Mouse (Mus musculus) neural tube, embryonic 15.5 days (tissue): ENCODE data around the gene Ltbp4. TPM values are rescaled to one million over a fixed set of nuclear protein-coding genes. Genes with fewer than 3 reads are reported as not detected.

Experiments used
- ATAC-seq: fragments of 200-750 bp; cut with Nextera tagmentation; 2 replicates; pipeline ENCODE4 v1.8.0; 2017; ENCODE audit warnings: mild to moderate bottlenecking, moderate TSS enrichment, moderate library complexity; ENCODE audit not compliant: low FRiP score
- H3K27ac ChIP-seq: fragments of 300-500 bp; sonication (generic); replicated peaks from 2 replicates; pipeline ENCODE4 v1.5.1; 2015; ENCODE audit warnings: mild to moderate bottlenecking, inconsistent platforms
- H3K27me3 ChIP-seq: fragments of 300-500 bp; sonication (generic); replicated peaks from 2 replicates; pipeline ENCODE4 v1.6.1; 2015; ENCODE audit warnings: inconsistent platforms
- H3K36me3 ChIP-seq: fragments of 300-500 bp; sonication (generic); 2 replicates; pipeline ENCODE4 v1.6.1; 2015; ENCODE audit warnings: inconsistent platforms
- H3K4me1 ChIP-seq: fragments of 300-500 bp; sonication (generic); 2 replicates; pipeline ENCODE4 v1.6.1; 2015; ENCODE audit warnings: inconsistent platforms
- H3K4me2 ChIP-seq: fragments of 300-500 bp; sonication (generic); 2 replicates; pipeline ENCODE4 v1.6.1; 2015; ENCODE audit warnings: inconsistent platforms, mild to moderate bottlenecking, moderate library complexity
- H3K4me3 ChIP-seq: fragments of 300-500 bp; sonication (generic); replicated peaks from 2 replicates; pipeline ENCODE4 v1.5.1; 2015; ENCODE audit warnings: mild to moderate bottlenecking, inconsistent platforms
- H3K9ac ChIP-seq: fragments of 300-500 bp; sonication (generic); replicated peaks from 2 replicates; pipeline ENCODE4 v1.6.1; 2015; ENCODE audit warnings: mild to moderate bottlenecking, inconsistent platforms
- H3K9me3 ChIP-seq: fragments of 300-500 bp; sonication (generic); replicated peaks from 2 replicates; pipeline ENCODE4 v1.6.1; 2016; ENCODE audit warnings: inconsistent platforms
- WGBS: fragments of 180-500 bp; shearing (Covaris S2); methylation state at CpG from one replicate; pipeline ENCODE4 v1.1.7; 2015; ENCODE audit warnings: mixed read lengths; 5-methylcytosine and 5-hydroxymethylcytosine counted together
- polyA plus RNA-seq: library from polyadenylated mRNA; unstranded; fragments of >200 nt; fragmentation: Nextera tagmentation; extraction: Ambion mirVana; gene quantifications from 2 replicates; pipeline ENCODE4 v1.2.1, GENCODE M21; 2015

The Ltbp4 gene
- polyA plus RNA-seq, 1 experiment from 2014 or later, result 10.7 TPM

DNA sequence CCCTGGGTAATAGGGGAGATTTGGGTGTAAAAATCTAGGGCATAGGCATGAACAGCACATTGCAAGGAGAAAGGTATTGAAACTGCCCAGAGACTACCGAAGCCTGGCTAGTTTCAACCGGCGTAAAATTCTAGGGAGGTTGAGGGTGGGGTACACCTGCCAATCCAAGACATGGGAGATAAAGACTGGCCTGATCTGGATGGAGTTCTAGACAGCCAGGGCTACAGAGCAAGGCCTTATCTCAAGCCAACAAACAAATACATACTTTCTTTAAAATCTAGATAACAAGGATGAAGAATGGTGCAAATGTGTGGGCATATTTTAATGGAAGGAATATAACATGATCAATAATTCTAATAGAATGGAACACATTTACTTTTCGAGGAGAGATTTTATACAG is 17.3 kb upstream of the Ltbp4 start:
- Histone ChIP-seq H3K27me3 (peaks cover 32% of the 10 kb centered on the region), H3K4me2 (peak overlapping the region; percentile 80), H3K4me1 (peaks cover 28% of the 10 kb centered on the region), H3K27ac (no peak overlapping the region), H3K36me3 (peaks cover 7% of the 10 kb centered on the region), H3K4me3 (peak overlapping the region; percentile 75), H3K9ac (peak overlapping the region; percentile 66), H3K9me3 (no peaks in the 10 kb centered on the region)
- 52% methylated on average over 4 of the region's 4 CpGs for whole genome bisulfite sequencing
- ATAC-seq, result no peak

DNA sequence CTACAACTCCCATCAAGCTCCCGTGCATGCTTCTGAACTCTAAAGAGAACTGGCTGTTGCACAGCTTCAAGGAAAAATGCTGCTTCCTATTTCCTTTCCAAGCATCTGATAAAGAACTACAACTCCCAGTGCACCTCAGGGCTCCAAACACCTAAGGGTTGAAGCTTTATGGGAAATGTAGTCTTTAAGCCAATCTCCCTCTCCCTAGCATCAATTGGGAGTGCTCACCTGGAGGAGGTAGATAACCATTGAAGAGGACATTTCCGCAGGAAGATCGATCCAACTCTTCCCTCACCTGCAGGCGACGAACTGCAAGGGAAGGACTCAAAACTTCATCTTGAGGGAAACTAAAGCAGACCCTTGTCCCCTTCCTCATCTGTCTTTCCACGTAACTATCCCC is 16.7 kb upstream of the Ltbp4 start:
- peaks cover 28% of the 10 kb centered on the region for H3K4me1 ChIP-seq
- H3K36me3 ChIP-seq, result peaks cover 10% of the 10 kb centered on the region
- H3K9ac ChIP-seq, result no peak overlapping the region
- H3K4me3 ChIP-seq, result peak overlapping the region; percentile 75
- peaks cover 26% of the 10 kb centered on the region for H3K27me3 ChIP-seq
- peak overlapping the region; percentile 80 for H3K4me2 ChIP-seq
- no peaks in the 10 kb centered on the region for H3K9me3 ChIP-seq
- no peak overlapping the region for H3K27ac ChIP-seq
- WGBS, result 26% methylated on average over 6 of the region's 6 CpGs
- peak; percentile 14; the same call in 1 of the 2 replicates for ATAC-seq

DNA sequence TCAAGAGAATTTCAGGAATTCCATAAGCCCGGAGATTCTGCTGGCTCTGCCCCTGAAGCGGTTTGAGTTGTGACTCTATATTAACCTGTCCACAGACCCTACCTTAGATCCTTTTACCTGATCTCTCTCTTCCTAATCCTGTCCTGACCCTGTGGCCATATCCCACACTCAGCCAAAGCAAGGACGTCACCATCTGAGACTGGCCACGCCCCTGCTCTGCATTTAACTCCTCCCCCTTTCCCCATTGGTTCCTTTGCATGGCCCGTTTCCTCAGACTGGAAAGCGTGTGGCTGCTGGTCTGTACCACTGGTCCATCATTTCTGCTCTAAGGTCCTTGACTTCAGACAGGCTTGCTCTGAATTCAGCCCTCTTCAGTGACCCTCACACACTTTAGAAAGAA is 8.0 kb upstream of the Ltbp4 start:
- ATAC-seq, result no peak
- H3K4me3 ChIP-seq, result no peak overlapping the region
- H3K4me2 ChIP-seq, result no peak overlapping the region
- H3K9me3 ChIP-seq, result no peaks in the 10 kb centered on the region
- peaks cover 57% of the 10 kb centered on the region for H3K36me3 ChIP-seq
- H3K27me3 ChIP-seq, result no peaks in the 10 kb centered on the region
- no peak overlapping the region for H3K9ac ChIP-seq
- WGBS, result 26% methylated on average over 6 of the region's 6 CpGs
- H3K4me1 ChIP-seq, result no peaks in the 10 kb centered on the region
- H3K27ac ChIP-seq, result no peak overlapping the region

DNA sequence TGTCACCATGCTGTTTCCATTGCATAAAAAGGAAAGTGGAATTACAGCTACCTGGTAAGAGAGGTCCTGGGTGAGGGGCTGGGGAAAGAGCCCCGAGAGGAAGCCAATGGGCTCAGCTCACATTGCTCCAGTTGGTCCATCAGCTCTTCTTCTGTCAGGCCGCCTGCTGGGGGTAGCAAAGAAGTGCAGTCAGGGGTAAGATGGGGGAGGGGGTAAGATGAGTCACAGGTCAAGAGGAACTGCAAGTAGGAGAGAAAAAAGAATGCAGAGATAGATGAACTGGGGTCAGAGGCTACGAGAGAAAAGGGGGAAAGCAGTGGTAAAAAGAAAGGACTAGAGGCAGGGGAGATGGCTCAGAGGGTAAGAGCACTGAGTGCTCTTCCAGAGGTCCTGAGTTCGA is 5.1 kb upstream of the Ltbp4 start:
- no peak overlapping the region for H3K4me2 ChIP-seq
- H3K36me3 ChIP-seq, result peaks cover 39% of the 10 kb centered on the region
- H3K27me3 ChIP-seq, result peaks cover 10% of the 10 kb centered on the region
- peaks cover 12% of the 10 kb centered on the region for H3K4me1 ChIP-seq
- ATAC-seq, result no peak
- H3K9me3 ChIP-seq, result no peaks in the 10 kb centered on the region
- no peak overlapping the region for H3K27ac ChIP-seq
- H3K9ac ChIP-seq, result no peak overlapping the region
- no peak overlapping the region for H3K4me3 ChIP-seq
- 49% methylated on average over 4 of the region's 4 CpGs for WGBS

DNA sequence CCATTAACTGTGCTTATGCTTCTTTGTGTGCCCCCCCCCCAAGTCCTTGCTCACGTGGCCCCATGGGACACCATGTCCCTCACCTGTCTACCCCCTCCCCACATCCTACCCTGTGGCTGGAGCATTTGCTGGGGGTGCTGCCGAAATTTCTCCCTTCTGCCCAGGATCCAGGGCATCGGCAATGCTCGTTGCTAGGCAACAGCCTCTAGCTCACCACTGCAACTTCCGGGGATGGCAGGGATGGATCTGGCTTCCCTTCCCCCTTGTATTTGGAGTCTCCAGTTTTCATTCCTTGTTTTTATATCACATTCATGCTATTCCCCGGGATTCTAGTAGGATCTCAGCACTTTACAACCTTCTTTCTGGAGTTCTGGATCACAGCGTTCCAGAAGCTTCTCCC is 2.0 kb upstream of the Ltbp4 start:
- Histone ChIP-seq H3K4me2 (peak overlapping the region; percentile 52), H3K27ac (no peak overlapping the region; the same call in 1 of the 2 replicates), H3K27me3 (peaks cover 38% of the 10 kb centered on the region), H3K9ac (peak overlapping the region; percentile 29; the same call in 1 of the 2 replicates), H3K4me3 (peak overlapping the region; percentile 27), H3K9me3 (no peaks in the 10 kb centered on the region), H3K36me3 (peaks cover 18% of the 10 kb centered on the region), H3K4me1 (peaks cover 33% of the 10 kb centered on the region)
- 25% methylated on average over 7 of the region's 7 CpGs for WGBS
- ATAC-seq, result peak; percentile 59; the same call in 1 of the 2 replicates

DNA sequence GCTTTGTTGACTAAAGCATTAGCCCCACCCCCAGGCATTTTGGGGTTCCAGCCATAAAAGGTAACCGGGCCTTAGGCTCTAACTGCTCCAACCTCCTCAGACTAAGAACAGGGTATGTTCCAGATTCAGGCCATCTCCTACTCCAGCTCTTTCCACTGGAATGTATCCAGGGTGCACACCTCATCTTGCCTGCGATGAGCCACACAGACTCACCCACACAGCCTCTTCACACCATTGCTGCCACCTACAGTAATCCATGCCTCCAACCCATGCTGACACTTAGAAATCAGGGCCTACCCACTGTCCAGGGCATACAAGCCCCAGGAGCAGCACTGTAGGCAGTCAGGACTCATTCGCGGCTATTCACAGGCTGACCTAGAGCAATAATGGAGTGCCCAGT is 1.6 kb upstream of the Ltbp4 start:
- Histone ChIP-seq H3K9me3 (no peaks in the 10 kb centered on the region), H3K36me3 (peaks cover 16% of the 10 kb centered on the region), H3K27me3 (peaks cover 42% of the 10 kb centered on the region), H3K4me1 (peaks cover 37% of the 10 kb centered on the region), H3K27ac (no peak overlapping the region; the same call in 1 of the 2 replicates), H3K4me2 (peak overlapping the region; percentile 52), H3K4me3 (peak overlapping the region; percentile 27), H3K9ac (peak overlapping the region; percentile 29; the same call in 1 of the 2 replicates)
- peak; percentile 13; the same call in 1 of the 2 replicates for ATAC-seq
- 57% methylated on average over 4 of the region's 4 CpGs for WGBS

DNA sequence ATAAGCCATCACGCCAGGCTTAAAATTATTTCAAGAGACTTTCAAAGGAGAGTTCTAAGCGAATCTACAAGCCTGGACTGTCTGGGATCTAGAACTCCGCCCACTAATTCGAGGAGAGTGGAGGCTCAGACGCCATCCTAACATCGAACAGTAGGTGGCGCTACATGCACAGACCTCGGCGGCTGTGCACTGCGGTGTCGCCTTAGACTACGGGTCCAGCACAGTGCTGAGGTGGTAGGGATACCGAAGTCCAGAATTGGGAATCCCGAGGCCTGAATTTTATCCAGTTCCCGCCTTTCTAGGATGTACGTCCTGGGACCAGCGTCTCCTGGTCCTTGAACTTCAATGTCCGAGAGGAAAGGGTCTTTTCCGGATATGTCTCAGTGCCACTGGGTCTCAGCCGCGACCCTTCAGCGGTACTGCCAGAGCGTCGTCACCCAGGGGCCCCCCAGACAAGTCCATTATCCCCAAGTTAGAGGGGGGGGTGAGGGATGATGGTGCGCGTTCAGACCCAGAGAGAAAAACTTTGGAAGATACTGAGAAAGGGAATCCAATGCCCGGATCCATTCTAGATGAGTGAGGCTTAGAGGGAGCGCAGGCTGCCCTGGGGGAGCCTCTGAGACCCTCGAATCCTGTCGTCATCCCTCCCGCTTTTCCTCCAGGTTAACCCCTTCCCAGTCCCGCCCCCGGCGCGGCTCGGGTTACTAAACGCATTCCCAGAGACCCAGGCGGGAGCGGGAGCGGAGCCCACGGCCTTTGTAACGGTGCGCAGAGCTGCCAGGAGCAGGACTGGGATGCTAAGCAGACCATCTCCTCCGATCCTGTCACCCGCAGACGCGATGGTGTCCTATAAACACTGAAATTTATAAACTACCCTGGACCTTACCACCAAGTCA is 1.3 kb downstream of the Ltbp4 start:
- Histone ChIP-seq H3K27ac (no peak overlapping the region), H3K4me2 (peak overlapping the region; percentile 59), H3K27me3 (peaks cover 71% of the 10 kb centered on the region), H3K9me3 (no peaks in the 10 kb centered on the region), H3K36me3 (no peaks in the 10 kb centered on the region), H3K9ac (peak overlapping the region; percentile 20), H3K4me1 (peaks cover 64% of the 10 kb centered on the region), H3K4me3 (peak overlapping the region; percentile 38)
- under 1% methylated on average over 47 of the region's 47 CpGs for WGBS
- peak; percentile 83 for ATAC-seq

DNA sequence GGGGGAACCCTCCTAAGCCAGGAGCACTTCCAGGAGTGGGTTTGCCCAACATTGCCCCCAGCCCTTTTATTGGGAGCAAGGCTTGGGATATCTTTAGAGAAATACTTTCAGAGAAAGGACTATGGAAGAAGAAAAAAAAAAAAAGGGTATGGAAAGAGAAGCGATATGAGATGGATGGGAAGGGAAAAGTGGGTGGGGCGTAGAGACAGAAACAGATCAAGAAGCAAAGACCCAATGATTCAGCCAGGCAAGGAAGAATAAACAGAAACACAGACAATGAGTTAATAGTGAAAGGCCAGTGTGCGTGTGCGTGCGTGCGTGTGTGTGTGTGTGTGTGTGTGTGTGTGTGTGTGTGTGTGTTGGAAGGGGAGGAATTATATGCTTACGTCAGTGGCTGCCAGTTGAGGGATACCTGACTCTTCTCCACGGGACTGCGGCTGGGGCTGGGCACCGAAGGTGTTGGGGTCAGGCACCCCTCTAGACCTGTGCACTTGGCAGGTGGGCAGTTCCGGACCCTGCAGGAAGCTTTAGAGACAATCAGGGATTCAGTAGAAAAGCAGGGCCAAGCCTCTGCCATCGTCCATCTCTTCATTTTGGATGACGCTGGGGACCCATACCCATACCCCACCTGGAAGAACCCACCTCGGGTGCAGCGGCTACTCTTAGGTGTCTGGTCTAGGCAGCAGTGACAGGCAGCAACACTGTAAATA is 2.3 kb downstream of the Ltbp4 start:
- ATAC-seq, result no peak
- Histone ChIP-seq H3K27me3 (peaks cover 81% of the 10 kb centered on the region), H3K27ac (no peak overlapping the region), H3K4me3 (no peak overlapping the region), H3K4me2 (no peak overlapping the region), H3K9me3 (no peaks in the 10 kb centered on the region), H3K9ac (no peak overlapping the region), H3K4me1 (peaks cover 74% of the 10 kb centered on the region), H3K36me3 (no peaks in the 10 kb centered on the region)
- 60% methylated on average over 15 of the region's 15 CpGs for WGBS

DNA sequence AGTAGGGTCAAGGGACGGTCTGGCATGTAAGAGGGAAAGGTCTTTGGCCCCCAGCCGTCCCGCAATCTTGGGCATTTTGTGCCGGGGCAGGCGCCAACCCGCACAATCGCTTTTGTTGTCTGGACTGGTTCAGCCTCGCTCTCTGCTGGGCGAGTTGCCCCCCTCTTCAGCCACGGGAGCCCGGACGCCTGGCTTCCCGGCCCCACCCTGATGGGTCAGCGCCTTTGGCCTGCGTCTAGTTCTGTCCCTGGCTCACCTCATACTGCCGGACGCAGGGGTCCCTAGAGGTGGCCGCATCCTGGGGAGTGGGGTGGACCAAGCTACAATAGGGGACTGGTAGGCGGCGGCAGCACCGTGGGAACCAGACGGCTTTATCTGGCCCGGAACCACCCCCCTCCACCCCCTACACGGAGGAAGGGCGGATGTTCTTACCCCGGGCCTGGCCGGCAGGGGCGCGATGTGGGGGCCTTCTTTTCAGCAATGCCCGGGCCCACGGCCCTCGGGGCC is 3.0 kb downstream of the Ltbp4 start:
- Histone ChIP-seq H3K27ac (no peak overlapping the region), H3K4me1 (peaks cover 77% of the 10 kb centered on the region), H3K9me3 (no peaks in the 10 kb centered on the region), H3K27me3 (peaks cover 88% of the 10 kb centered on the region), H3K36me3 (no peaks in the 10 kb centered on the region), H3K9ac (no peak overlapping the region), H3K4me2 (peak overlapping the region; percentile 97), H3K4me3 (peak overlapping the region; percentile 16)
- no peak for ATAC-seq
- WGBS, result 3% methylated on average over 32 of the region's 32 CpGs

DNA sequence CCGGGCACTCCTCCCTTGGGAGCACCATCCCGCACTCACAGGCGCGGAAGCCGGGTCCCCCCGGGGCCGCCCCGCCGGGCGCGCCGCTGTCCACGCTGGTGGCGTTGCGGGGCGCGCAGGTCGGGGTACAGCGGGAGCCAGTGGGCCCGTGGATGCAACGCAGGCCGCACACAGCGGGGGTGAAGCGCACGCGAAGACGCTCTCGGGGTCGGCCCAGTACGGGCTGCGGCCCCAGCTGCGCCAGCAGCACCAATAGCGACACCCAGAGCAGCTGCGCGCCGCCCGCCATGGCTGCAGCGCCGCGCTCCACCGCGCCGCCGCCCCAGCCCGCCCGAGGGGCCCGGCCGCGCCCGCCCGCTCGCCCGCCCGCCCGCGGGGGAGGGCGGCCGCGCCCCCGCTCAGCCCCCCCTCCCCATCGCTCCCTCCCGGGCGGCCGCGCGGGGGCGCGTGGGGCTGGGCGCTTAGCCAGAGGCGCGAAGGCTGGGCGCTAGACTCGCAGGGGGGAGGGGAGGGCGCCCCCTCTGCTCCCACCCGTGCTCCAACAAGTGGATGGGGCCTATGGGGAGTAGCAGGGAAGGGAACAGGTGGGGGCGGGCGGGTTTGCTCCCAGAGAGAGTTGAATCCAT is 4.1 kb downstream of the Ltbp4 start:
- H3K4me2 ChIP-seq, result peak overlapping the region; percentile 97
- peaks cover 76% of the 10 kb centered on the region for H3K4me1 ChIP-seq
- H3K9me3 ChIP-seq, result no peaks in the 10 kb centered on the region
- no peaks in the 10 kb centered on the region for H3K36me3 ChIP-seq
- no peak overlapping the region for H3K27ac ChIP-seq
- H3K9ac ChIP-seq, result peak overlapping the region; percentile 48
- H3K27me3 ChIP-seq, result peaks cover 97% of the 10 kb centered on the region
- WGBS, result 1% methylated on average over 49 of the region's 77 CpGs
- ATAC-seq, result no peak
- H3K4me3 ChIP-seq, result peak overlapping the region; percentile 47
